ENCODE assay signal across 19 mouse cellular contexts in genomic region chr9:86638771-86639170, GRCm38 (mm10). TPM values are rescaled to one million over a fixed set of nuclear protein-coding genes. Genes with fewer than 3 reads are reported as not detected.
DNase-seq lines count a peak whose midpoint lies in the region; ATAC-seq and TF ChIP-seq lines count a peak whose summit lies in the region.
"Had no signal": no experiment of that assay in that cellular context is flagged by ENCODE, and none has a peak within 500 bp of the region (broad histone marks: within the 10 kb centered on the region; RNA-seq: fewer than 3 reads in every experiment).

No protein-coding gene starts in this region.

- DNase-seq in frontal cortex, postnatal 36 days (ENCODE audit: low spot score in 2 of 2), result no peak
- peak; percentile 15 for DNase-seq in kidney, postnatal 14 days
- DNase-seq in kidney, postnatal 10 days, result no peak
- DNase-seq in fibroblast of lung, adult 2 months (ENCODE audit: low read depth), result peak; percentile 77
- DNase-seq in lung, postnatal 14 days, result peak; percentile 12
- no peak for DNase-seq in hindbrain, postnatal 0 days (ENCODE audit: low spot score)
- DNase-seq in thymus, postnatal 36 days, result no peak
- DNase-seq: cerebellum, adult 9-11 months; embryo, embryonic 11 days; layer of hippocampus, adult 9-11 months; lung, embryonic 14.5 days; spleen, adult 18-20 months had no signal

- no peaks in the 10 kb centered on the region for H3K9me3 ChIP-seq in hindbrain, postnatal 0 days (ENCODE audit: low read length)
- H3K9me3 ChIP-seq: embryonic facial prominence, embryonic 15.5 days; forebrain, embryonic 13.5 days; heart, embryonic 13.5 days; hindbrain, embryonic 10.5 days; limb, embryonic 15.5 days; neural tube, embryonic 12.5 days had no signal

- peak; percentile 45; the same call in 1 of the 2 replicates for ATAC-seq in frontal cortex, adult (ENCODE audit: low TSS enrichment)
- no peak for ATAC-seq in hindbrain, postnatal 0 days
- ATAC-seq: forebrain, embryonic 13.5 days had no signal

- H3K27ac ChIP-seq in hindbrain, postnatal 0 days, result no peak overlapping the region
- H3K27ac ChIP-seq: embryonic facial prominence, embryonic 15.5 days; forebrain, embryonic 13.5 days; heart, embryonic 13.5 days; hindbrain, embryonic 10.5 days; limb, embryonic 15.5 days; neural tube, embryonic 12.5 days had no signal

- no peak overlapping the region for H3K4me3 ChIP-seq in hindbrain, postnatal 0 days (ENCODE audit: low read length)
- H3K4me3 ChIP-seq: embryonic facial prominence, embryonic 15.5 days; forebrain, embryonic 13.5 days; heart, embryonic 13.5 days; hindbrain, embryonic 10.5 days; limb, embryonic 15.5 days; neural tube, embryonic 12.5 days had no signal

- no peaks in the 10 kb centered on the region for H3K27me3 ChIP-seq in hindbrain, postnatal 0 days (ENCODE audit: insufficient read depth, low read length)
- H3K27me3 ChIP-seq: embryonic facial prominence, embryonic 15.5 days; forebrain, embryonic 13.5 days; heart, embryonic 13.5 days; limb, embryonic 15.5 days; neural tube, embryonic 12.5 days had no signal

- TF ChIP-seq CTCF in hindbrain, postnatal 0 days (IDR thresholded peaks at IDR 0.05; ENCODE audit: low read depth), result no peak

- H3K36me3 ChIP-seq in hindbrain, postnatal 0 days (ENCODE audit: insufficient read depth, low read length), result no peaks in the 10 kb centered on the region
- H3K36me3 ChIP-seq: embryonic facial prominence, embryonic 15.5 days; hindbrain, embryonic 10.5 days; limb, embryonic 15.5 days; neural tube, embryonic 12.5 days had no signal

- H3K4me2 ChIP-seq in hindbrain, postnatal 0 days (ENCODE audit: low read depth, low read length), result no peak overlapping the region
- H3K4me2 ChIP-seq: embryonic facial prominence, embryonic 15.5 days; forebrain, embryonic 13.5 days; heart, embryonic 13.5 days; limb, embryonic 15.5 days; lung, embryonic 14.5 days; neural tube, embryonic 12.5 days had no signal

- H3K9ac ChIP-seq in hindbrain, postnatal 0 days (replicated peaks; ENCODE audit: low read length), result no peak overlapping the region
- H3K9ac ChIP-seq: embryonic facial prominence, embryonic 15.5 days; forebrain, embryonic 13.5 days; heart, embryonic 13.5 days; limb, embryonic 15.5 days; lung, embryonic 14.5 days; neural tube, embryonic 12.5 days had no signal

- H3K4me1 ChIP-seq in hindbrain, postnatal 0 days (ENCODE audit: insufficient read depth, low read length), result no peaks in the 10 kb centered on the region
- H3K4me1 ChIP-seq: embryonic facial prominence, embryonic 15.5 days; forebrain, embryonic 13.5 days; hindbrain, embryonic 10.5 days; neural tube, embryonic 12.5 days had no signal

- 63% methylated on average over 6 of the region's 6 CpGs for WGBS in hindbrain, postnatal 0 days

RNA-seq across cellular contexts. Expression of gene Me1, which starts 57.0 kb away (rescaled TPM):
- total RNA-seq in hindbrain, postnatal 0 days (2014; rRNA removed), result 37.2 and 37.5 TPM in 2 replicates
- 75.0 and 76.5 TPM in 2 replicates for polyA plus RNA-seq in hindbrain, postnatal 0 days (2015; fragmentation: Nextera tagmentation; extraction: Ambion mirVana)

Comparison
In these comparisons a context has a peak if more than half of its experiments do, and no peak if none do; other contexts are left out.
1. DNase-seq: peak in kidney, postnatal 14 days (single experiment), fibroblast of lung, adult 2 months (single experiment) and lung, postnatal 14 days (single experiment); none in frontal cortex, postnatal 36 days (0 of 2), kidney, postnatal 10 days (single experiment), hindbrain, postnatal 0 days (single experiment) and thymus, postnatal 36 days (0 of 2).